Mouse (Mus musculus) kidney, embryonic 15.5 days (tissue): Measurements from ENCODE around the gene Gm49395. TPM values are rescaled to one million over a fixed set of nuclear protein-coding genes. Genes with fewer than 3 reads are reported as not detected.

ENCODE experiments used
- ATAC-seq: fragments of 200-750 bp; cut with Nextera tagmentation; replicated peaks from 2 replicates; pipeline ENCODE4 v1.8.0; 2017; ENCODE audit warnings: moderate TSS enrichment; ENCODE audit not compliant: low FRiP score
- H3K27ac ChIP-seq: fragments of 300-500 bp; sonication (generic); 2 replicates; pipeline ENCODE4 v1.5.1; 2015; ENCODE audit warnings: mild to moderate bottlenecking, inconsistent platforms
- H3K27me3 ChIP-seq: fragments of 300-500 bp; sonication (generic); 2 replicates; pipeline ENCODE4 v1.6.1; 2015; ENCODE audit warnings: inconsistent platforms
- H3K36me3 ChIP-seq: fragments of 300-500 bp; sonication (generic); 2 replicates; pipeline ENCODE4 v1.6.1; 2015; ENCODE audit warnings: inconsistent platforms
- H3K4me1 ChIP-seq: fragments of 300-500 bp; sonication (generic); 2 replicates; pipeline ENCODE4 v1.6.1; 2015; ENCODE audit warnings: inconsistent platforms
- H3K4me2 ChIP-seq: fragments of 300-500 bp; sonication (generic); 2 replicates; pipeline ENCODE4 v1.6.1; 2015; ENCODE audit warnings: moderate library complexity, mild to moderate bottlenecking, inconsistent platforms
- H3K4me3 ChIP-seq: fragments of 300-500 bp; sonication (generic); replicated peaks from 2 replicates; pipeline ENCODE4 v1.5.1; 2015; ENCODE audit warnings: mild to moderate bottlenecking, inconsistent platforms
- H3K9ac ChIP-seq: fragments of 300-500 bp; sonication (generic); 2 replicates; pipeline ENCODE4 v1.6.1; 2015; ENCODE audit warnings: mild to moderate bottlenecking, inconsistent platforms
- H3K9me3 ChIP-seq: fragments of 300-500 bp; sonication (generic); replicated peaks from 2 replicates; pipeline ENCODE4 v1.6.1; 2016; ENCODE audit warnings: inconsistent platforms
- WGBS: fragments of 180-500 bp; shearing (Covaris S2); methylation state at CpG from one replicate; pipeline ENCODE4 v1.1.7; 2015; ENCODE audit warnings: mixed read lengths; 5-methylcytosine and 5-hydroxymethylcytosine counted together
- polyA plus RNA-seq: library from polyadenylated mRNA; unstranded; fragments of >200 nt; fragmentation: Nextera tagmentation; extraction: Ambion mirVana; gene quantifications from 2 replicates; pipeline ENCODE4 v1.2.1, GENCODE M21; 2015

Gm49395 gene
- polyA plus RNA-seq, 1 experiment from 2014 or later: 9.2 TPM

GRCm38 (mm10) chr13:115078997-115079685, 22.6 kb downstream of the Gm49395 start:
- Histone ChIP-seq H3K4me2 (no peak overlapping the region), H3K9me3 (no peaks in the 10 kb centered on the region), H3K36me3 (no peaks in the 10 kb centered on the region), H3K9ac (no peak overlapping the region), H3K27ac (no peak overlapping the region), H3K4me1 (peaks cover 15% of the 10 kb centered on the region), H3K4me3 (no peak overlapping the region), H3K27me3 (no peaks in the 10 kb centered on the region)
- 85% methylated on average over 6 of the region's 6 CpGs for WGBS
- ATAC-seq: no peak

DNA sequence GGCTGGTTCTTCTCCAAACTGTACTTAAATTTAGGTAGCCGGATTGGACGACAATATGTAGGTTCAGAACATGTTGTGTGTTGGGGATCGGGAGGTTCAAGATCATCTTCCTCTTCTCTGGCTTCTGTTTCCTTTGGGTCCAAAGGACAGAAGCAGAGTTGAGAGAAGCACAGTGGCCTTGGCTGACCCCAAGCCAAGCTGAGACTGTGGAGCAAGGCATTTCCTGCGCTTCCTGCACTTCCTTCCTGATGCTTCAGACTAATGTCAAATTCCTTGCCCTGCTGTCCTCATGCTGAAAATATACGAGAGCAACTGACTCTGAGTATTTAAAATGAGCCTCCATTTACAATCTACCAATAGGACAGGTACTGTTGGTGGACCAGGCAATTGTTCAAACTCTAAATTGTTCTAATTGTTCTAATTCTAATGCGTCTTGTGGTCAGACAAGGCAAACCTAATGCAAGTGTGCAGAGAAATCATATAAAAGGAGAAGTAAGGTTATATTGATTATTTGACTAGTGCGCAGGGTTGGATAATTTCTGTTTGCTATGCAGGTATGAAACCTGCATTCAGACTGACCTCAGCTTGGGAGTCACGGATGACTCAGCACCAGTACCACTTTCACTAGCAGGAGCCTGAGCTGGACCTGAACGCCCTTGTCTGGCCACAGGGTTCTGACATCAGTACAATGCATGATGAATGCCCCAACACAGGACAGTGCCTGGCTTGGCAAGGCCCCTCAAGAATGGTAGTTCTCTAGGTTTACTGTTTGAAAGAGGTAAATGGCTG, 24.2 kb downstream of the Gm49395 start:
- no peak; the same call in 1 of the 2 replicates for ATAC-seq
- H3K9me3 ChIP-seq: no peaks in the 10 kb centered on the region
- no peaks in the 10 kb centered on the region for H3K27me3 ChIP-seq
- no peak overlapping the region for H3K9ac ChIP-seq
- no peak overlapping the region for H3K4me2 ChIP-seq
- H3K27ac ChIP-seq: no peak overlapping the region
- peaks cover 15% of the 10 kb centered on the region for H3K4me1 ChIP-seq
- WGBS: 73% methylated on average over 9 of the region's 9 CpGs
- no peak overlapping the region for H3K4me3 ChIP-seq
- H3K36me3 ChIP-seq: no peaks in the 10 kb centered on the region

DNA sequence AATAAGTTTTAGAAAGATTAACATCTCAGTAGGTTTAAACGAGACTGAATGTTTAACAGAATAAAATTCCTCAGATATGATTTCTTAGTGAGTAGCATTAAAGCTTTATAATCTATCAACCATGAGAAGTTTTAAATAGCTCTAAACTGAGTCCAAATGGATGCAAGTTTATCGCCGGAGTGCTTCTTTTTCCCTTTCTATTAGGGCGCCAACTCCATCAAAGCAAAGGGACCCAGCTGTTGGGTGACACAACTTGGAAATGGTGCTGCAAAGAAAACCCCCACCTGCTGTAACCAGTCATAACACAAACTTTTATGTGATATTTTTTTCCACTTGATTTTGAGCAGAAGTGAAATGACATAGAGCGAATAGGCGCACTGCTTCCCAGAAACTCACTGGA, 29.3 kb downstream of the Gm49395 start:
- Histone ChIP-seq H3K9ac (no peak overlapping the region), H3K4me1 (peaks cover 16% of the 10 kb centered on the region; the same call in 1 of the 2 replicates), H3K4me2 (no peak overlapping the region), H3K36me3 (no peaks in the 10 kb centered on the region), H3K27ac (no peak overlapping the region), H3K9me3 (no peaks in the 10 kb centered on the region), H3K4me3 (no peak overlapping the region), H3K27me3 (no peaks in the 10 kb centered on the region)
- ATAC-seq: no peak
- WGBS: 69% methylated on average over 6 of the region's 6 CpGs

GRCm38 (mm10) chr13:115071431-115071830, 30.3 kb downstream of the Gm49395 start:
- WGBS: 81% methylated on average over 3 of the region's 3 CpGs
- Histone ChIP-seq H3K4me2 (no peak overlapping the region), H3K36me3 (no peaks in the 10 kb centered on the region), H3K4me3 (no peak overlapping the region), H3K27me3 (no peaks in the 10 kb centered on the region), H3K27ac (no peak overlapping the region), H3K9me3 (no peaks in the 10 kb centered on the region), H3K4me1 (peaks cover 13% of the 10 kb centered on the region; the same call in 1 of the 2 replicates), H3K9ac (no peak overlapping the region)
- no peak for ATAC-seq

DNA sequence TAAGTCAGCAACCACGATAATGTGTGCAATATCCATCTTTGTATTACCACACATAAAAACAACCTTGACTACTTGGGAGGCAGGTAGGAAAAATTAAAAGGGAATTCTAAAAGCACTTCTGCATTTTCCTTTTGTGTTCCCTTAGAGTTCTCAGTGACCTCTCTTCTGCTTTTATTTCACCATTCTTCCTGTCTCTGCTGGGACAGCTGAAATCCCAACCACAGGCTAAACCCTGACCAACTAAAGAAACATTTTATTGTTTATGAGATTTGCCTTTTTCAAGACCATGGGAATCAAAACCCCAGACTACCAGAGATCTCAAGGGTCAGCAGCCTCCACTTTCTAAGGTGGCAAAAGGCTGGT, 33.8 kb downstream of the Gm49395 start:
- no peak overlapping the region for H3K4me3 ChIP-seq
- no peak for ATAC-seq
- H3K36me3 ChIP-seq: no peaks in the 10 kb centered on the region
- 72% methylated on average over 1 of the region's 1 CpGs for WGBS
- H3K27ac ChIP-seq: peak overlapping the region; percentile 68
- no peaks in the 10 kb centered on the region for H3K9me3 ChIP-seq
- no peaks in the 10 kb centered on the region for H3K27me3 ChIP-seq
- peaks cover 13% of the 10 kb centered on the region; the same call in 1 of the 2 replicates for H3K4me1 ChIP-seq
- H3K9ac ChIP-seq: no peak overlapping the region
- no peak overlapping the region for H3K4me2 ChIP-seq

GRCm38 (mm10) chr13:115067324-115067967, 34.3 kb downstream of the Gm49395 start:
- peak; percentile 89 for ATAC-seq

DNA sequence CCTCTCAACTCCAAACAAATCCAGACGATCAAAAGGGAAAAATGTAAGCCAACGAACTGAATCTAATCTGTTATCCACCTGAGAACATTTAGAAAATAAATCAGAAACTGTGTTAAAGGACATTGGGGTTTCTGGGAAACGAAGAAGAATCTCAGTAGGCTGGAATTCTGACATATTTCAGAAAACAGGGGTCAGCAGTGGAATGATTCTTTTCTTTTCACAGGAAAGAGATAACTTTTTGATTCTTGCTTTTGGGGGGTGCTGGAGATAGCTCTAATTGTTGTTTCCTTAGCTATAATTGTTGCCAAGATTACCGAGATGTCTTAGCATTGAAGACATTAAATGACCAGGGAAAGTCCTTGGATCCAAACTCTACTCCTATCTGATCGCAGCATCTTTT, 44.2 kb downstream of the Gm49395 start:
- H3K4me1 ChIP-seq: peaks cover 16% of the 10 kb centered on the region
- no peaks in the 10 kb centered on the region for H3K9me3 ChIP-seq
- 77% methylated on average over 5 of the region's 5 CpGs for WGBS
- no peak overlapping the region for H3K4me2 ChIP-seq
- H3K9ac ChIP-seq: no peak overlapping the region
- H3K27ac ChIP-seq: no peak overlapping the region
- ATAC-seq: no peak
- H3K36me3 ChIP-seq: no peaks in the 10 kb centered on the region
- H3K27me3 ChIP-seq: no peaks in the 10 kb centered on the region
- no peak overlapping the region for H3K4me3 ChIP-seq

More at GRCm38 (mm10) chr13:115067324-115067967, 34.3 kb downstream of the Gm49395 start:
- H3K4me3 ChIP-seq: no peak overlapping the region
- H3K27ac ChIP-seq: peak overlapping the region; percentile 68
- WGBS: 57% methylated on average over 4 of the region's 4 CpGs
- peaks cover 13% of the 10 kb centered on the region; the same call in 1 of the 2 replicates for H3K4me1 ChIP-seq
- H3K9me3 ChIP-seq: no peaks in the 10 kb centered on the region
- H3K9ac ChIP-seq: no peak overlapping the region
- no peak overlapping the region for H3K4me2 ChIP-seq
- H3K27me3 ChIP-seq: no peaks in the 10 kb centered on the region
- no peaks in the 10 kb centered on the region for H3K36me3 ChIP-seq

GRCm38 (mm10) chr13:115054783-115055182, 46.9 kb downstream of the Gm49395 start:
- no peaks in the 10 kb centered on the region for H3K9me3 ChIP-seq
- peak; percentile 79 for ATAC-seq
- H3K9ac ChIP-seq: no peak overlapping the region
- H3K4me3 ChIP-seq: 0 out of 2 replicates have a peak overlapping the region, but pooled peaks have one; percentile 3
- H3K36me3 ChIP-seq: no peaks in the 10 kb centered on the region
- no peaks in the 10 kb centered on the region for H3K27me3 ChIP-seq
- H3K4me1 ChIP-seq: peaks cover 19% of the 10 kb centered on the region
- H3K27ac ChIP-seq: peak overlapping the region; percentile 58; the same call in 1 of the 2 replicates
- 12% methylated on average over 9 of the region's 9 CpGs for WGBS
- H3K4me2 ChIP-seq: peak overlapping the region; percentile 40

DNA sequence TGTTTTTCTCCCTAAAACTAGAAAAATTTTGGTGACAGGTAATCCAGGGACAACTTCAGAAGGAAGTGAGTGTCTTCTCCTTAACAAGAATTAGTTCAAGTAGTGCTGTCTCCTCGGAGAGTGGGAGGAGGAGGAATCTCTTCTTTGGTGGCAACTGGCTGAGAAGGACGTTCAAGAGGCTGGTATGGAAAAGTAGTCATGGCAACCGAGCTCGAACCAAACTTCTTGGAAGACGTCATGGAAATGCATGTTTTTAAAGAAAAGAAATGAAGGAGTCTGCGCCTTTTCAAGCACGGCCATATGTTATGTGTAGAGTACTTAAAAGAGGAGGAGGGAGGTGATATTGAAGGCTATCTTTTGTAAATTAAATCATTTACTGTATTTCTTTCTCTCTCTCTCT, 49.2 kb downstream of the Gm49395 start:
- no peaks in the 10 kb centered on the region for H3K36me3 ChIP-seq
- H3K4me1 ChIP-seq: peaks cover 19% of the 10 kb centered on the region
- 73% methylated on average over 7 of the region's 7 CpGs for WGBS
- ATAC-seq: no peak
- no peaks in the 10 kb centered on the region for H3K27me3 ChIP-seq
- no peak overlapping the region for H3K27ac ChIP-seq
- no peaks in the 10 kb centered on the region for H3K9me3 ChIP-seq
- H3K9ac ChIP-seq: no peak overlapping the region
- H3K4me2 ChIP-seq: peak overlapping the region; percentile 25; the same call in 1 of the 2 replicates
- no peak overlapping the region for H3K4me3 ChIP-seq

- 70% methylated on average over 13 of the region's 13 CpGs for WGBS
- Histone ChIP-seq H3K27ac (no peak overlapping the region), H3K36me3 (no peaks in the 10 kb centered on the region), H3K4me1 (peaks cover 19% of the 10 kb centered on the region), H3K9me3 (no peaks in the 10 kb centered on the region), H3K4me3 (no peak overlapping the region), H3K27me3 (no peaks in the 10 kb centered on the region), H3K4me2 (no peak overlapping the region), H3K9ac (no peak overlapping the region)
- ATAC-seq: no peak; the same call in 1 of the 2 replicates
Measured at GRCm38 (mm10) chr13:115050660-115051559, 50.8 kb downstream of the Gm49395 start.

- H3K27ac ChIP-seq: no peak overlapping the region
Measured at GRCm38 (mm10) chr13:115042652-115043051, 59.1 kb downstream of the Gm49395 start.

More at GRCm38 (mm10) chr13:115042652-115043051, 59.1 kb downstream of the Gm49395 start:
- no peak overlapping the region for H3K4me2 ChIP-seq
- no peaks in the 10 kb centered on the region for H3K9me3 ChIP-seq
- H3K4me3 ChIP-seq: no peak overlapping the region
- no peak overlapping the region for H3K9ac ChIP-seq
- H3K36me3 ChIP-seq: no peaks in the 10 kb centered on the region
- 48% methylated on average over 2 of the region's 2 CpGs for WGBS
- no peak for ATAC-seq
- H3K27me3 ChIP-seq: no peaks in the 10 kb centered on the region
- 0 out of 2 replicates have a peak, but pooled peaks cover 3% of the 10 kb centered on the region for H3K4me1 ChIP-seq
